Mouse (Mus musculus) midbrain, embryonic 10.5 days (tissue): ENCODE measurements around the gene Gse1. TPM values are rescaled to one million over a fixed set of nuclear protein-coding genes. Genes with fewer than 3 reads are reported as not detected.
"Not testable (repeated sequence)": the region's sequence is repeated elsewhere in the genome, so short reads cannot be mapped to it uniquely, and the experiment has no call there.

Source experiments
- DNase-seq: peaks from one replicate; pipeline ENCODE4 v3.0.0-alpha.2; 2017; ENCODE audit warnings: low spot score
- H3K27ac ChIP-seq: fragments of 300-500 bp; sonication (generic); replicated peaks from 2 replicates; pipeline ENCODE4 v1.5.1; 2016; ENCODE audit warnings: mild to moderate bottlenecking
- H3K27me3 ChIP-seq: fragments of 300-500 bp; sonication (generic); 2 replicates; pipeline ENCODE4 v1.6.1; 2016; ENCODE audit warnings: low read depth, mild to moderate bottlenecking; ENCODE audit not compliant: poor library complexity, severe bottlenecking
- H3K36me3 ChIP-seq: fragments of 300-500 bp; sonication (generic); 2 replicates; pipeline ENCODE4 v1.6.1; 2016; ENCODE audit warnings: mild to moderate bottlenecking, moderate library complexity
- H3K4me1 ChIP-seq: fragments of 300-500 bp; sonication (generic); 2 replicates; pipeline ENCODE4 v1.6.1; 2016
- H3K4me3 ChIP-seq: fragments of 300-500 bp; sonication (generic); 2 replicates; pipeline ENCODE4 v1.5.1; 2016; ENCODE audit warnings: mild to moderate bottlenecking, moderate library complexity
- H3K9me3 ChIP-seq: fragments of 300-500 bp; sonication (generic); replicated peaks from 2 replicates; pipeline ENCODE4 v1.6.1; 2016; ENCODE audit warnings: mild to moderate bottlenecking
- WGBS: fragments of 180-500 bp; shearing (Covaris S2); methylation state at CpG from one replicate; pipeline ENCODE4 v1.1.7; 2016; 5-methylcytosine and 5-hydroxymethylcytosine counted together
- polyA plus RNA-seq: library from polyadenylated mRNA; unstranded; fragments of >200 nt; fragmentation: Nextera tagmentation; extraction: Ambion mirVana; gene quantifications from 2 replicates; pipeline ENCODE4 v1.2.1, GENCODE M21; 2016

Gene Gse1
- polyA plus RNA-seq, 1 experiment from 2014 or later: 12.7 TPM

DNA sequence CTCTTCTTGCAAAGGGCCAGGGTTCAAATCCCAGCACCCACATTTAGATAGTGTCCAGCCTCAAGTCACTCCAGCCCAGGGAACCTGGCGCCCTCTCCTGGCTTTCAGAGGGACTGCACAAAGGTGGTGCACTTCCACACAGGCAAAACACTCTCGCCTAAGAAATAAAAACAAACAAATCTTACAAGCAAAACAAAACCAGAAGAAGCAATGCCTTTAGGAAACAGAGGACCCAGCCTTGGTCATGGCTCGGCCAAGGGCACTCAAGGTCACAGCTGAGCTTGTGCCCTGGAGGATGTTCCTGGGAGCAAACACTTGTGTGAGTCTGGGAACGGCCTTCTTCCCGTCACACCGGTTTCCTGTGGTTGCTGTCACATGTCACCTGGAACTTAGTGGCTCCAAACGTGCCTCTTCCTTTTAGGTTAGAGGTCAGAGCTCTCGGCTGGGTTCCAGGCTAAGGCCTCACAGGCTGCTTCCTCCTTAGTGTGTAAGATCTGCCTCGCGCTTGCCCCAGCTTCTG, 135.4 kb downstream of the Gse1 start:
- WGBS: 54% methylated on average over 10 of the region's 10 CpGs
- Histone ChIP-seq H3K9me3 (no peaks in the 10 kb centered on the region), H3K27ac (peak overlapping the region; percentile 78), H3K4me1 (peaks cover 89% of the 10 kb centered on the region), H3K36me3 (no peaks in the 10 kb centered on the region), H3K27me3 (peaks cover 23% of the 10 kb centered on the region), H3K4me3 (no peak overlapping the region)
- DNase-seq: no peak

DNA sequence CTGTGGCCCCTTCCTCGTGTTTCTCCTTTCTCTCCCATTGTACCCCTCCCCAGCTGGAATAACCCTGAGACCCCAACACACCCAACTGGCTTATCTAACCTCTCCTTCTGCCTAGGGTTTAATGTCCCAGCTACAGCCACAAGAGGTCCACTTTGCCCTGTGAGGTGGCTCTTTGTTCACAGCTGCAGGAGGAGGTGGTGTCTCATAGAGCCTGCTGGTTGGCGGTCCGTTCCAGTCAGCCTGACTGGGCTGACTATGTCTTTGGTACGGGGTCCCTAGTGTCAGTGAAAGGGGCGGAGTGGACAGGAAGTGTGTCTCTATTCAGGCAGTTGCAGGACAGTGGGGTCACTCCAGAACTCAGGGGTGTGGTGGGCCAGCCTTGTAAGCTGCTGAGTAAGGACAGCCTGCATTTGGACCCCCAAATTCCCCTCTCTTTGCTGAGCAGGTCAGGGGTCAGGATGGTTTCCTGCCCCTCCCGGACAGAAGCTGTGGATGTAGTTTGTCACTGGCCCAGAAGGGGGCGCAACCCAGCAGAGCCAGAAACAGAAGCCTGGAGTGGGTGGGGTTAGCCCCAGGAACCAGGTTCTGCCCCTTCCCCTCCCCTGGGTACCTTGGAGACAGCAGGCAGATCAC, 136.0 kb downstream of the Gse1 start:
- 40% methylated on average over 7 of the region's 7 CpGs for WGBS
- no peak overlapping the region for H3K4me3 ChIP-seq
- peak overlapping the region; percentile 78 for H3K27ac ChIP-seq
- no peaks in the 10 kb centered on the region for H3K9me3 ChIP-seq
- DNase-seq: no peak
- H3K27me3 ChIP-seq: peaks cover 23% of the 10 kb centered on the region
- H3K36me3 ChIP-seq: no peaks in the 10 kb centered on the region
- peaks cover 92% of the 10 kb centered on the region for H3K4me1 ChIP-seq

DNA sequence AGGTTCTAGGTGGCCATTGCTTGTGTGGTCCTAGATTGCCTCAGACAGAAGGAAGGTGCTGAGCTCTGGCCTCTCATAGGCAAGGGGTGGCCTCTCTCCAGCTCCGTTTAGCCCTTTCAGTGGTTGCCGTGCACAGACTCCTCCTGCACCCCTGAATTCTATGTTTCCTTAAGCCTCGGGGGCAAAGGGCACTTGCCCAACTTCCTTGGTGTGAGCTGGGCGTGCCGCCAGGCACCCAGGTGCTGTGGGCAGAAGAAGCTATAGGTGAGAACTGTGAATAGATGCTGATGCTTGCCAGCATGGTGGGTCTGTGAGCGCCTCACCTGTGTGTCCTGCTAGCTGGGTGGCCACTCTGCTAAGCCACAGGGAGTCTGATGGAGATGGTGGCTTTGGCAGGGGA, 138.6 kb downstream of the Gse1 start:
- Histone ChIP-seq H3K27me3 (peaks cover 23% of the 10 kb centered on the region), H3K27ac (peak overlapping the region; percentile 78; the same call in 1 of the 2 replicates), H3K9me3 (no peaks in the 10 kb centered on the region), H3K36me3 (no peaks in the 10 kb centered on the region), H3K4me1 (peaks cover 96% of the 10 kb centered on the region), H3K4me3 (no peak overlapping the region)
- no peak for DNase-seq
- 87% methylated on average over 6 of the region's 6 CpGs for WGBS

DNA sequence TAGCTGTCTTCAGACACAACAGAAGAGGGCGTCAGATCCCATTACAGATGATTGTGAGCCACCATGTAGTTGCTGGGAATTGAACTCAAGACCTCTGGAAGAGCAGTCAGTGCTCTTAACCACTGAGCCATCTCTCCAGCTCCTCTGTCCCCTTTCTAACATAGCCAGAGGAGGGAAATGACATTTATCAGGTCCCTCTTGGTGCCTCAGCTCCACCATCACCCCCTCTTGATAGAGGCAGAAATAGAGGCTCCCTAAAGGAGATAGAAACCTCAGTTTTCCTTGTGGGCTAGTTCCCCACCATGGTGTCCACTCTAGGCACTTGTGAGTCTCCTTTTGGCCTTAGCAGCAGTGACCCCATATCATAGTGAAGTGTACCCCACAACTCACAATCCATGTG, 139.9 kb downstream of the Gse1 start:
- peak overlapping the region; percentile 6 for H3K27ac ChIP-seq
- H3K4me1 ChIP-seq: peaks cover 95% of the 10 kb centered on the region
- peaks cover 28% of the 10 kb centered on the region for H3K27me3 ChIP-seq
- not testable (repeated sequence) for DNase-seq, H3K36me3 ChIP-seq, H3K9me3 ChIP-seq, H3K4me3 ChIP-seq
- whole genome bisulfite sequencing: 82% methylated on average over 1 of the region's 1 CpGs

DNA sequence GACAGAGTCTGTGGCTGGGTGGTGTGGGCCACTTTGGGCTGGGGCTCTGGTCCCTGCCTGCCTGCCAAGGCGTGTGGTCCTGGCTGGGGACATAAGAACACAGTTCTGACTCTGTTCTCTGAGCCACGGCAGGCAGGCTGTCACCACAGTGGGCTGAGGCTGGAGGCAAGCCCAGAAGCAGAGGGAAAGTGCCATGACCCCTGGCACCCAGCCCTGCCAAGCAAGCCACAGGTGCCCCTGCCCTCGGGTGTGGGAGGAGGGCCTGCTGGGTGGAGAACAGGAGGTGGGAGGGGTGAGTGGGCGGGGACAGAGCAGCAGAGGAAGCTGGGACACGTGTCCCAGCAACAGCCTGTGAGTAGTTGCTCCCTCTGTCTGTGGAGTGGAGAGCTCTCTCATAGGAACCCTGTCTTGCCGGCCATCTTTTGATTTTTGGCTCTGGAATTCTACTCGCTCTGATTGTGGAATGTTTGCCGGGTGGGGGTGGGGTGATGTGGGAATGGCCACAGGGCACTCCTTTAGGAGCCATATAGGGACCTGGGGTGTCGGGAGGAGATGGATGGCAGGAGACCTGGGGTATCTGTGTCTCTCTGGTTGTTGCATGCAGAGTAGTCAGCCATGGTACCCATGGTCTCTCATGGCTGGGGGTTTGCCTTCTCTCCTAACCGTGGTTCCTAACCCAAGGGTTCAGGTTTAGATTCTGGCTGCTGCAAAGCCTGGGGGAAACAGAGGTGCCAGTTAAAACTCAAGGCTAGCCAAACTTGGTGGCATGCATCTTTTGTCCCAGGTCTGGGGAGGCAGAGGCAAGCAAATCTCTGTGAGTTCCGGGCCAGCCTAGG, 140.8 kb downstream of the Gse1 start:
- no peaks in the 10 kb centered on the region for H3K9me3 ChIP-seq
- peak overlapping the region; percentile 6 for H3K27ac ChIP-seq
- peaks cover 95% of the 10 kb centered on the region for H3K4me1 ChIP-seq
- no peaks in the 10 kb centered on the region for H3K36me3 ChIP-seq
- 0 out of 2 replicates have a peak overlapping the region, but pooled peaks have one; percentile 4 for H3K4me3 ChIP-seq
- DNase-seq: peak; percentile 53
- 40% methylated on average over 11 of the region's 11 CpGs for WGBS
- H3K27me3 ChIP-seq: peaks cover 36% of the 10 kb centered on the region

- Histone ChIP-seq H3K27me3 (peaks cover 39% of the 10 kb centered on the region), H3K9me3 (no peaks in the 10 kb centered on the region), H3K36me3 (no peaks in the 10 kb centered on the region), H3K4me3 (no peak overlapping the region), H3K4me1 (peaks cover 95% of the 10 kb centered on the region), H3K27ac (peak overlapping the region; percentile 6)
- no peak for DNase-seq
- 72% methylated on average over 7 of the region's 7 CpGs for WGBS
Observed at GRCm38 (mm10) chr8:120369956-120370355, 141.7 kb downstream of the Gse1 start.

DNA sequence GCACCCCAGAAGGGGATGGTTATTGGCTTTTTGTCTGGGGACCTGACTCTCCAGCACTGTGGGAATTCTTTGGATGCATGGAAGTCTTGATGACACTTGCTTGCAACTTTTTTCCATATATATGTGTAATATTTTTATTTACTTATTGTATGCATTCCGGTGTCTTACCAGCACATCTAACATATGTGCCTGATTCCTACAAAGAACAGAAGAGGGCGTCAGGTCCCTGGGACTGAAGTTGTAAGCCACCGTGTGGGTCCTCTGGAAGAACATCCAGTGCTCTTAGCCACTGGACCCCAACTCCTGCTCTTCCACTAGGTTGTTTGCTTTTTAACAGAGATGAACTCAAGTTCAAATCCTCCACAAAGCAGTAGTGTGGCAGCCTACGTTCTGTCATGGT, 142.2 kb downstream of the Gse1 start:
- peak overlapping the region; percentile 81 for H3K27ac ChIP-seq
- no peak overlapping the region for H3K4me3 ChIP-seq
- H3K4me1 ChIP-seq: peaks cover 95% of the 10 kb centered on the region
- no peaks in the 10 kb centered on the region for H3K9me3 ChIP-seq
- peaks cover 38% of the 10 kb centered on the region for H3K27me3 ChIP-seq
- DNase-seq: no peak
- no peaks in the 10 kb centered on the region for H3K36me3 ChIP-seq
- WGBS: 75% methylated on average over 4 of the region's 4 CpGs

DNA sequence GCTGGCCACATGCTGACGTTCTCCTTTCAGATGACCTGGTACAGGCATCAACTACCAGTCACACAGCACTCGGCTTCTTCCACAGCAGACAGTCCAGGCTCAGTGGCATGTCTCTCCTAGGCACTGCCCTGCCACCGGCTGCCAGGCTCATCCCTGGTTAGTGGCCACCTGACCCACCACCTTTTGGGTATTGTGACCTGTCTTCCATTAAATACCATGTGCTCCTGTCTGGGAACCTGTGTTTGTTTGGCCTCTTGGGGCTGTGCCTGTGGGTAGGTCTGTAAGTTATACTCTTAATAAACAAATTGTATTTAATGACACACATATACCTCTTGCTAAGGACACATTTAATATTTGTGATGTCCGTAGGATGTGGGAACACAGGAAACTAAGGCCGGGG, 142.9 kb downstream of the Gse1 start:
- WGBS: 78% methylated on average over 5 of the region's 5 CpGs
- H3K4me1 ChIP-seq: peaks cover 95% of the 10 kb centered on the region
- H3K27me3 ChIP-seq: peaks cover 37% of the 10 kb centered on the region; the same call in 1 of the 2 replicates
- no peaks in the 10 kb centered on the region for H3K36me3 ChIP-seq
- no peak overlapping the region for H3K4me3 ChIP-seq
- H3K9me3 ChIP-seq: no peaks in the 10 kb centered on the region
- no peak for DNase-seq
- peak overlapping the region; percentile 81 for H3K27ac ChIP-seq

GRCm38 (mm10) chr8:120371725-120372457, 143.6 kb downstream of the Gse1 start:
- 74% methylated on average over 8 of the region's 8 CpGs for whole genome bisulfite sequencing
- H3K4me1 ChIP-seq: peaks cover 98% of the 10 kb centered on the region
- no peaks in the 10 kb centered on the region for H3K9me3 ChIP-seq
- DNase-seq: no peak
- H3K27me3 ChIP-seq: peaks cover 39% of the 10 kb centered on the region; the same call in 1 of the 2 replicates
- peak overlapping the region; percentile 81 for H3K27ac ChIP-seq
- no peaks in the 10 kb centered on the region for H3K36me3 ChIP-seq
- H3K4me3 ChIP-seq: no peak overlapping the region

GRCm38 (mm10) chr8:120372684-120373083, 144.4 kb downstream of the Gse1 start:
- DNase-seq: no peak
- 88% methylated on average over 6 of the region's 6 CpGs for WGBS
- peaks cover 42% of the 10 kb centered on the region; the same call in 1 of the 2 replicates for H3K27me3 ChIP-seq
- no peaks in the 10 kb centered on the region for H3K9me3 ChIP-seq
- H3K4me1 ChIP-seq: peaks cover 98% of the 10 kb centered on the region
- H3K27ac ChIP-seq: peak overlapping the region; percentile 81
- no peak overlapping the region for H3K4me3 ChIP-seq
- no peaks in the 10 kb centered on the region for H3K36me3 ChIP-seq

DNA sequence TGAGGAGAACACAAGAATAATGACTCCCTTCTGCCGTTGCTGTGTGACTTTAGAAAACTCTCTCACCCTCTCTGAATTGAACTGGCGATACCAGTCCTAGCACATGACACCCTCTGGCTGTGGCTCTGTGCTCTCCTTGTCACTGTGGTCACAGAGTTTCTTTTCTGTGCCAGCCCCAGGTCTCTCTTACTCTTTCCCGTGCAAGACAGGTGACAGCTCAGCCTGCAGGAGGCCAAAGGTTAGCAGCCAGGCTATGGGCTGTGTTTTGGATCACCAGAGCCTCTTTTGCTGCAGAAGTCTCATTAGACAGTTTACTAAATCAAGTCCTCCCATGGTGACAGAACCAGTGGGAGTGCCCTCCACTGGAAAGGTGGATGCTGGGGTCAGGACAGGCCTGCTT, 145.4 kb downstream of the Gse1 start:
- Histone ChIP-seq H3K36me3 (no peaks in the 10 kb centered on the region), H3K4me3 (no peak overlapping the region), H3K27ac (peak overlapping the region; percentile 81), H3K27me3 (peaks cover 43% of the 10 kb centered on the region; the same call in 1 of the 2 replicates), H3K9me3 (no peaks in the 10 kb centered on the region), H3K4me1 (peaks cover 98% of the 10 kb centered on the region)
- WGBS: 77% methylated on average over 3 of the region's 3 CpGs
- DNase-seq: no peak

DNA sequence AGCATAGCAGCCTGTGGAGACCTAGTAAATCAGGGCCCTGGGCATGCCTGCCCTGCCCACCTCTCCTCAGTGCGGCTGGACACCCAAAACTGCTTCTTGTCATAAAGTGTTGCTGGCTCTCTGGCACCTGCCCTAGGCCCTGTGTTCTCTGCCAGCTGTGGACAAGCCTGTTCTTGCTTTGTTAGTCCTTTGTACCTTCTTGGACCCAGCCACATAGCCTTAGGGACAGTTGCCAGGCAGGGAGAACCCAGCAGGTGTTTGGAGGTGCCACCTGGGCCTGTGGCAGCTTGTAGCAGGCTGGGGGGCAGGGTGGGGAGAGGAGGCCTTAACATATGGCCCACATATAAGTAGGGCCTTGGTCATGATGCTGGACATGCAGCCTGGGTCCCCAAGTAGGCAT, 145.8 kb downstream of the Gse1 start:
- Histone ChIP-seq H3K36me3 (no peaks in the 10 kb centered on the region), H3K4me1 (peaks cover 98% of the 10 kb centered on the region), H3K4me3 (no peak overlapping the region), H3K27me3 (peaks cover 48% of the 10 kb centered on the region; the same call in 1 of the 2 replicates), H3K9me3 (no peaks in the 10 kb centered on the region), H3K27ac (peak overlapping the region; percentile 81)
- 92% methylated on average over 1 of the region's 1 CpGs for WGBS
- DNase-seq: no peak
